Mouse (Mus musculus) testis, postnatal 14 days (tissue): ENCODE data around the gene Tnc.
"Not testable (repeated sequence)": the region's sequence is repeated elsewhere in the genome, so short reads cannot be mapped to it uniquely, and the experiment has no call there.

Source experiments
- DNase-seq: peaks from one replicate; pipeline ENCODE4 v3.0.0; 2021; ENCODE audit warnings: low spot score

The Tnc gene

DNA sequence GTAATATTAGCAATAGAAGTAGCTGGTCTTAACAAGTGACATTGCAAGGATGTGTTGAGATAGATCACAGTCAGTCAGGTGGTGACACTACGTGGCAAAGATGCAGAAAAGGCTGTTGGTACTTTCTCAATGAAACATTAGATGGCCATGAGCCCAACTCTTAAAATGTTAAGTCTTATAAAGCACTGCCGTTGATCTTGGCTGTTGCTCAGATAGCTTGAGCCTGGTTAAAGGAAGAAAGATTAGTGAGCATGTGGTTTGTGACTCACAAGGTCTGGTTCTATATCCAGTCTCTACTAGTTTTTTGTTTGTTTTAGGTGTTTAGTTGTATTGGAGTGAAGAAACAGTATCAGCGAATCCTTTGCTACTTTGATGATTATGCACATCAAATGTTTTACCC is 76.9 kb downstream of the Tnc start:
- no peak for DNase-seq

GRCm38 (mm10) chr4:63963410-63963809 is 83.4 kb downstream of the Tnc start:
- no peak for DNase-seq

GRCm38 (mm10) chr4:63961858-63962468 is 84.9 kb downstream of the Tnc start:
- DNase-seq = no peak

GRCm38 (mm10) chr4:63958601-63959000 is 88.2 kb downstream of the Tnc start:
- no peak for DNase-seq

- DNase-seq = no peak
Observed at GRCm38 (mm10) chr4:63950054-63950453, 96.8 kb downstream of the Tnc start.

GRCm38 (mm10) chr4:63948688-63949073 is 98.1 kb downstream of the Tnc start:
- not testable (repeated sequence) for DNase-seq

DNA sequence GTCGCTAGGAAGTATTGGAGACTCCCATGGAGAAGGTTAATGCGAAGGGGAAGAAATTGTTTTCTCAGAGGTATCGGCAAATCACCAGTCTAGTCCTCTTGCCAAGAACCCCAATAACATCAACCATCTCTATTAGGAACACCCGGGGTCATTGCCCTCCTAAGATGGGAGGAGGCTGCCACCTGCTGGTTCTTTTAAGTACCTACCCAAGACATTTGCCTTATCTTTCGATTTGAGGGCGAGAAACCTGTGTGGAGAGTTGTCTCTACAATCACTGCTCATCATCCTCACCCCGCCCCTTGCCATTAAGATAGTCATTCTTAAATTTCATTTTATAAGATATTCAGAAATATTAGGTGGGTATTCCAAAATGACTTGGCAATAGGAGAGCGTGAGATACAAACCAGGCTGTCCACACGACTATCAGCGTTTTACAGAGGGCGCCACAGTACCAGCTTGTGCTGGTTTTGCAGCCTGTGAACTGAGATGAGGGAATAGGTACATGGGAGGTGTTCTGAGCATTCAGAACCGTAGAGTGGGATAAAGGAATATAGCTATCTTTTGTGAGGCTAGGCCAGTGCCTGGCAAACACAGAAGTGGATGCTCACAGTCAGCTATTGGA is 98.6 kb downstream of the Tnc start:
- peak; percentile 6 for DNase-seq

DNA sequence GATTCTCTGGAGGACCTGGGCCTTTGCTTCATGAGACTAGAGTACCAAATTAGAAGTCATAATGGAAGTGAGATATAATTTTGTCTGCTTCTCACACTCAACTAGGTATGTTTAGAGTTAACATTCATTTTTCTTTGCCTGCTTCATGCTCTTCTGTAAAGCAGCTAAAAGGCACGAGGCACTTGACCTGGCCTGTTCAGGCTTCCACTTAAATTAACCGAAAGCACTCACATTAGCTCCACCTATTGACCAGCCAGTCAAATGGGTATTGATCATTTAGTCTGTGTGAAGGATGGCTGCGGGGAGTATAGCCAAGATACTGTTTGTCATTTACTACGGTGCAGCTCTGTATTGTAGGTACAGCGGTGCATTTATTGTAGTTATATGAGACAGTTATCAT is 103.0 kb downstream of the Tnc start:
- no peak for DNase-seq

GRCm38 (mm10) chr4:63942875-63943274 is 103.9 kb downstream of the Tnc start:
- DNase-seq = no peak

DNA sequence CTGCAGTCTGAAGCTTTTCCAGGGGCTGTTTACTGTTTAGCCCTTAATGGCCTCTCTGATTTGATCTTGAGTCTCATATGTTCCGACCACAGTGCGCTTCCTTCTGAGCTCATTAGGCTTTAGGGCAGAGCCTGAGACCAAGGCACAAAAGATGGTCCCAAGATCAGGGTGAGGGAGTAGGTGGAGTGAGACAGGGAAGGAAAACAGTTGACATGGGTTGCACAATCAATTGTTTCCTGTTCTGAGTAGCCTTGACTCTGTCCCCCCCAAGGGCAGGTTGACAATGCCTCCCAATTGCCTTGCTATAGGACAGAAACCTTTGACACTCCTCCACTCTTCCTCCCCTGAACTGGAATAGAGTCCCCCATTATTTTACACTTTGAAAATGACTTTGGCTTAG is 105.4 kb downstream of the Tnc start:
- DNase-seq = no peak

- no peak for DNase-seq
Observed at GRCm38 (mm10) chr4:63939428-63939827, 107.4 kb downstream of the Tnc start.

DNA sequence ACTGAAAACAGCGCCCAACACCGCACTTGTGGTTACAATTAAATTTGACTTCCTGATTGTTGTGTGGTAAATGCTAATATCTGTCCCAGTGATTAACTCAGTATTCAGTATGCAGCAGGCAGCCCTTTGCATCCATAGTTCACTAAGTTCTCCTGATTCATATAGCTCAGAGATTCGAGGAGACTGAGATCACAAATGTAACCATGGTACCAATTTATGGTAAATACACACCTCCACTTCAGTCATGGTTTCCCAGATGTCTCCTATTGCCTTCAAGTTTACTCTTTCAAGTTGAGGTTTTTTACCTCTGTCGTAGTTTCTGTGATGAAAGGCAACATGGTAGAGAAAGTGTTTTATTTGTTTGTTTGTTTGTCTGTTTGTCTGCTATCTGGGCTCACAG is 110.9 kb downstream of the Tnc start:
- no peak for DNase-seq

DNA sequence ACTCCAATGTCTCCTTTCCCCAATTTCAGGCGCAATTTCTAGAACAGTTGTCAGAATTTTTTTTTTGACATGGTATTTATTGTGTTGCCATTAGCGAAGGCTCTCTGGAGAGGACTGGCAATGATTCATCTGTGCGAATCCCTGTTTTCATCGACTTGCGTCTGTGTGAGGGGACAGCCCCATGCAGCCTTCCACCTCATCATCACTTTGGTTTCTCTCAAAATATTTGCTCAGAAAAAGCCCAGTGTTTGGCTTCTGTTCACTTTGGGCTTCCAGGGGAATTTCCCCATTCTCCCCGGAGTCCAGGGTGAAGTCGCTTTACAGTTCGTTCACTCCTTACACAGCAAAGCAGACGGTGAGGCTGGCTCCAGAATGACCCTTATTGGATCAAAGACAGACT is 111.5 kb downstream of the Tnc start:
- DNase-seq = no peak

DNA sequence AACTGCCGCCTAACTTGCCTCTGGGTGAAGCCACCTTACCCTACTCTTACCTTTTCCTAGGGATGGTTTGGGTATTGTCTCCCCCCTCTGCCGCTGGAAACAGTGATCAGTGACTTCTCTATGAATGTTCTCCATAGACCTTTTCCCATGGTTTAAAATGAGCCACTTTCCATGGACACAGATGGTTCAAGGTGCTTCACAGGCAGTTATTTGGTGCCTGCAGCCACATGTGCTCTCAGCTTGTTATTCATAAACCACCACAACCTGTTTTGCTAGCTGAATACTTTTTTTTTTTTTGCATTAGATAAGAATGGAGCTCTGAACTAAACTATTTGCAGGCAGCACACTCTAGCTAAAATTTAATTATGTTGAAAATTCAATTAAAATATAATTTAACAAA is 116.0 kb downstream of the Tnc start:
- no peak for DNase-seq

DNA sequence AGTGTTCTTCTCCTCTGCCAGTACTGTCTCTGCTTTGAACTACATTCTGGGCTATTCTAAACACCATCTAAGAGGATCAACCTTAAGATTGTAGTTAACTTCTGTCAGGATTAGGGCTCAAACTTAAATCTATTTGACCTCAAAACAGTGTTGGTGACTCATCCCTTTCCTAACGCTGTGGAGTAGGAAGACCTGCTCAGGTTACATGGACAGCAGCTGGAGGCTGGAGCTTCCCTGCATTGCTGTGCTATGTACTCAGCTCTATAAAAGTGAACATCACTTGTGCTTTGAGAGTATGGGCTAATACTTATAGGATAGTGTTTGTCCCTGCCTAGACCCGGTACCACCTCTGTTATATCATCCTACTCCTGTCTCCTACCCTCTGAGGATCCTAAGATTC is 117.3 kb downstream of the Tnc start:
- no peak for DNase-seq

DNA sequence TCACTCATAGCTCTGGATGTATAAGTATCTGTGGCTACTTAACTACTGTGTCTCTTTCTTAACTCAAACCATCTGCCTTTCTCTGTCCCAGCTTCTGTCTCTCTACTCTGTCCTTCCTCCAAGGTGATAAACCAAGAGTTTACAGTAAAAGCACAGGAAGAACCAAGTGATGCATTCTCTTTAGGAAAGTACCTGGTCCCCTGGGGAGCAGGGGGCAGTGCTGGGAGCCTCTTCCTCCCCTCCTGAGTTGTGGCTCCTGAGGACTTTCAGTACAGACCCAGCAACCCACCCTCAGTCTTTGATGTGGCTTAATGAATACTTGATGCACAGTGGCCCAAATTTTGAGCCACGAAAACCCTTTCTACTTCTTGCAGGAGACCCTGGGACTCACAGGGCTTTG is 118.6 kb downstream of the Tnc start:
- no peak for DNase-seq

DNA sequence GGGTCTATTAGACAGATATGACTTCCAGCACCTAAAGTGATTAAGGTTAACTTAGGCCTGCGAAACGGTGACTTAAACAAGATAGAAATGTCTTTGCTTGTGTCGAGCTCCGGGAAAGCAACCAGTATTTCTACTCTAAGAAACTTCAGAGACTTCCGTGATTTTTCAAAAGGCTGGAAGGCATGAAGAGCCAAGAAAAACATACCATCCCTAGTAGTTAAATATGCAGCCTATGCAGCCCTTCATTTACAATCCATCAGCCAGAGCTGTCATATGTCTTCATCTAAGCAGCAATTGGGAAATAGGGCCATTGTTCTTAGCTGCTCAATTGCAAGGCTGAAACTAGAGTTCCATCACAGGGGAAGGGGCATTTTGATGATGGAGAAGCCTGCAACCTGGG is 129.6 kb downstream of the Tnc start:
- no peak for DNase-seq

DNA sequence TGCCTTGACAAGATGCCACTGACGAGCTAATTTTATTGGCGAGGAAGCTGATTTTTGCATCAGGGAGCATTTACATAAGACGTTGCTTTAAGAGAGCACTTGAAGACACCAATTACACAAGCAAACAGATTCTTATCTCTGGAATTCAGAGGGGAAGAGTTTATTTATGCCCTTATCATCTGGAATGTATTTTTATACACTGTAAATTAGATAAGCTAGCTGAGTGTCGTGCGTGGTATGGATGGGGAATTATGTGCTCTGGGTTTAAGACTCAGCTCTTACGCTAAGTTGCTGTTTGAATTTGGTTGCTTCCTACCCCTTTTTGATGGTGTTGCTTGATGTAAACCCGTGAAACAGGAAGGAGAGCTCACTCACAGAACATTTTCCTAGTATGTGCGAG is 130.1 kb downstream of the Tnc start:
- DNase-seq = no peak

GRCm38 (mm10) chr4:63916288-63916687 is 130.5 kb downstream of the Tnc start:
- no peak for DNase-seq
